Mouse (Mus musculus) E14TG2a.4 (cell line): ENCODE measurements around the gene Nckipsd.

Experiments used
- CTCF ChIP-seq: conservative IDR thresholded peaks from 2 replicates; pipeline ENCODE4 v1.5.1; 2014; ENCODE audit warnings: low read length
- NANOG ChIP-seq: IDR thresholded peaks from 2 replicates; pipeline ENCODE4 v1.6.1; 2014; ENCODE audit warnings: borderline replicate concordance, low read length, mixed read lengths
- POU5F1 ChIP-seq: IDR thresholded peaks from 2 replicates; pipeline ENCODE4 v1.6.1; 2014; ENCODE audit warnings: low read length, borderline replicate concordance

GRCm38 (mm10) chr9:108786494-108786893 lies 21.7 kb upstream of the Nckipsd start:
- no peak for TF ChIP-seq POU5F1
- TF ChIP-seq NANOG: no peak
- TF ChIP-seq CTCF: no peak
